Mouse (Mus musculus) liver, postnatal 0 days (tissue): ENCODE data around the gene Il22. TPM values are rescaled to one million over a fixed set of nuclear protein-coding genes. Genes with fewer than 3 reads are reported as not detected.
A peak's percentile ranks its signal among the peaks of the same experiment; 100 is the strongest.
"Not testable (repeated sequence)": the region's sequence is repeated elsewhere in the genome, so short reads cannot be mapped to it uniquely, and the experiment has no call there.

ENCODE experiments used
- ATAC-seq: fragments of 200-750 bp; cut with Nextera tagmentation; 2 replicates; pipeline ENCODE4 v1.8.0; 2017; ENCODE audit warnings: mild to moderate bottlenecking, moderate library complexity
- DNase-seq: peaks from one replicate; pipeline ENCODE4 v3.0.0-alpha.2; 2016
- H3K27ac ChIP-seq: fragments of 300-500 bp; sonication (generic); 2 replicates; pipeline ENCODE4 v1.5.1; 2014; ENCODE audit warnings: antibody characterized with exemption, moderate library complexity, mild to moderate bottlenecking, low read depth
- H3K27me3 ChIP-seq: fragments of 300-500 bp; sonication (generic); 2 replicates; pipeline ENCODE4 v1.6.1; 2014; ENCODE audit warnings: low read length, control low read depth, mixed read lengths; ENCODE audit not compliant: insufficient read depth
- H3K36me3 ChIP-seq: fragments of 300-500 bp; sonication (generic); replicated peaks from 2 replicates; pipeline ENCODE4 v1.6.1; 2014; ENCODE audit warnings: mild to moderate bottlenecking, control low read depth, low read length, moderate library complexity, mixed read lengths; ENCODE audit not compliant: insufficient read depth
- H3K4me1 ChIP-seq: fragments of 300-500 bp; sonication (generic); 2 replicates; pipeline ENCODE4 v1.6.1; 2014; ENCODE audit warnings: antibody characterized with exemption, mild to moderate bottlenecking, control low read depth; ENCODE audit not compliant: insufficient read depth
- H3K4me2 ChIP-seq: fragments of 300-500 bp; sonication (generic); 2 replicates; pipeline ENCODE4 v1.6.1; 2014; ENCODE audit warnings: low read depth, mild to moderate bottlenecking, low read length, moderate library complexity, mixed read lengths
- H3K4me3 ChIP-seq: fragments of 300-500 bp; sonication (generic); 2 replicates; pipeline ENCODE4 v1.5.1; 2014; ENCODE audit warnings: low read depth, low read length
- H3K9ac ChIP-seq: fragments of 300-500 bp; sonication (generic); replicated peaks from 2 replicates; pipeline ENCODE4 v1.6.1; 2014; ENCODE audit warnings: mild to moderate bottlenecking, moderate library complexity
- H3K9me3 ChIP-seq: fragments of 300-500 bp; sonication (generic); 2 replicates; pipeline ENCODE4 v1.6.1; 2016; ENCODE audit warnings: mild to moderate bottlenecking, control low read depth, low read length, mixed read lengths
- CTCF ChIP-seq: sonication (generic); IDR thresholded peaks from 2 replicates; pipeline ENCODE4 v1.5.1; 2016; ENCODE audit warnings: antibody characterized with exemption, low read depth
- EP300 ChIP-seq: IDR thresholded peaks from 2 replicates; pipeline ENCODE4 v1.6.1; 2016; ENCODE audit warnings: antibody characterized with exemption, low read depth, mild to moderate bottlenecking
- WGBS: fragments of 180-500 bp; shearing (Covaris S2); extraction: QIAGEN DNeasy Blood & Tissue Kit; methylation state at CpG from one replicate; pipeline ENCODE4 v1.1.7; 2014; ENCODE audit not compliant: insufficient replicate concordance; 5-methylcytosine and 5-hydroxymethylcytosine counted together
- polyA plus RNA-seq: library from polyadenylated mRNA; unstranded; fragments of >200 nt; fragmentation: Nextera tagmentation; extraction: Ambion mirVana; gene quantifications from 2 replicates; pipeline ENCODE4 v1.2.1, GENCODE M21; 2015

Il22 gene
- polyA plus RNA-seq, 1 experiment from 2014 or later: not detected

GRCm38 (mm10) chr10:118250852-118251295 lies 46.1 kb downstream of the Il22 start:
- TF ChIP-seq EP300: no peak
- peak; percentile 38 for TF ChIP-seq CTCF
- ATAC-seq: no peak
- WGBS: 51% methylated on average over 10 of the region's 10 CpGs

GRCm38 (mm10) chr10:118258388-118258787 lies 53.6 kb downstream of the Il22 start, which contains the start of gene Gm32802:
Gene Gm32802, plus strand, starts transcription at chr10:118258688.
- ATAC-seq, H3K36me3 ChIP-seq, H3K9me3 ChIP-seq, H3K27me3 ChIP-seq, H3K27ac ChIP-seq, DNase-seq, H3K9ac ChIP-seq, H3K4me1 ChIP-seq, H3K4me3 ChIP-seq, H3K4me2 ChIP-seq: not testable (repeated sequence)
- no CpG with 5 or more reads among the region's 13 CpGs for WGBS

More at GRCm38 (mm10) chr10:118250852-118251295, 46.1 kb downstream of the Il22 start:
- H3K9ac ChIP-seq: no peak overlapping the region
- H3K27ac ChIP-seq: no peak overlapping the region
- H3K27me3 ChIP-seq: no peaks in the 10 kb centered on the region
- H3K4me2 ChIP-seq: no peak overlapping the region
- no peaks in the 10 kb centered on the region for H3K9me3 ChIP-seq
- H3K36me3 ChIP-seq: no peaks in the 10 kb centered on the region
- no peaks in the 10 kb centered on the region for H3K4me1 ChIP-seq
- DNase-seq: peak; percentile 19
- H3K4me3 ChIP-seq: no peak overlapping the region

Other genes with a start within 250 kb of the Il22 start
- gene Mdm1, start 63.1 kb upstream of the Il22 start, polyA plus RNA-seq: 4.3 and 4.7 TPM in 2 replicates
- not detected in 2 replicates for gene Gm32717, start 35.8 kb downstream of the Il22 start, polyA plus RNA-seq
- not detected in 2 replicates for gene Gm32802, start 53.7 kb downstream of the Il22 start, polyA plus RNA-seq
- gene Iltifb, start 90.1 kb downstream of the Il22 start, polyA plus RNA-seq: not detected in 2 replicates
- not detected in 2 replicates for gene Gm9040, start 122.0 kb downstream of the Il22 start, polyA plus RNA-seq
- gene Gm9044, start 127.5 kb downstream of the Il22 start, polyA plus RNA-seq: not detected in 2 replicates
- not detected in 2 replicates for gene Gm9045, start 132.9 kb downstream of the Il22 start, polyA plus RNA-seq
- not detected in 2 replicates for gene Gm9046, start 138.3 kb downstream of the Il22 start, polyA plus RNA-seq
- not detected in 2 replicates for gene Gm9048, start 143.7 kb downstream of the Il22 start, polyA plus RNA-seq
- gene Gm9049, start 149.2 kb downstream of the Il22 start, polyA plus RNA-seq: not detected in 2 replicates
- gene Ifng, start 236.1 kb downstream of the Il22 start, polyA plus RNA-seq: 0.08 TPM in 1 of 2 replicates, not detected in the other